Mouse (Mus musculus) frontal cortex, adult (tissue): ENCODE measurements at regions not wholly inside any gene's neighbourhood (a gene's known extent, or its start where the extent isn't known, plus 50 kb on each side); places are given as distances from the start of the nearest gene placed in this dataset.

ENCODE experiments used
- ATAC-seq: cut with Nextera tagmentation; 2 replicates; pipeline ENCODE4 v1.9.2; 2017; ENCODE audit warnings: mild to moderate bottlenecking, moderate library complexity, mixed read lengths; ENCODE audit not compliant: low TSS enrichment

GRCm38 (mm10) chr12:42987018-42987606 is 1223.0 kb downstream of the Dnajb9 start:
- ATAC-seq, result peak; percentile 98

GRCm38 (mm10) chr12:42986505-42986904 is 1223.6 kb downstream of the Dnajb9 start:
- no peak for ATAC-seq

GRCm38 (mm10) chr12:42986096-42986495 is 1224.0 kb downstream of the Dnajb9 start:
- ATAC-seq, result no peak

GRCm38 (mm10) chr12:42978828-42979227 is 1231.3 kb downstream of the Dnajb9 start:
- no peak for ATAC-seq

- no peak for ATAC-seq
Measured at GRCm38 (mm10) chr12:42972766-42973165, 1237.4 kb downstream of the Dnajb9 start.

GRCm38 (mm10) chr12:42961535-42961934 is 1248.6 kb downstream of the Dnajb9 start:
- ATAC-seq, result no peak

GRCm38 (mm10) chr12:42947961-42948360 is 1262.2 kb downstream of the Dnajb9 start:
- ATAC-seq, result no peak

- no peak for ATAC-seq
Measured at GRCm38 (mm10) chr12:42914374-42914773, 1295.8 kb downstream of the Dnajb9 start.
